Mouse (Mus musculus) stomach, postnatal 0 days (tissue): ENCODE measurements around the gene 4930583I09Rik.

Experiments used
- CTCF ChIP-seq: IDR thresholded peaks from 2 replicates; pipeline ENCODE4 v1.5.1; 2016; ENCODE audit warnings: antibody characterized with exemption, low read depth, mild to moderate bottlenecking, moderate library complexity
- EP300 ChIP-seq: optimal IDR thresholded peaks from 2 replicates; pipeline ENCODE3; 2016; ENCODE audit warnings: antibody characterized with exemption

GRCm38 (mm10) chr17:64820841-64821593 lies 14.9 kb downstream of the 4930583I09Rik start:
- no peak for TF ChIP-seq EP300
- no peak for TF ChIP-seq CTCF
